Mouse (Mus musculus) embryonic fibroblast, embryonic 13.5 days (primary cell): Measurements from ENCODE around the gene Bysl.

Source experiments
- CTCF ChIP-seq: IDR thresholded peaks from 2 replicates; pipeline ENCODE4 v1.5.1; 2011; ENCODE audit warnings: mild to moderate bottlenecking, control low read depth, low read length, moderate library complexity, borderline replicate concordance; ENCODE audit not compliant: insufficient read depth
- POLR2A ChIP-seq: IDR thresholded peaks from 2 replicates; pipeline ENCODE4 v1.6.1; 2011; ENCODE audit warnings: low read depth, mild to moderate bottlenecking, control low read depth, low read length, moderate library complexity

DNA sequence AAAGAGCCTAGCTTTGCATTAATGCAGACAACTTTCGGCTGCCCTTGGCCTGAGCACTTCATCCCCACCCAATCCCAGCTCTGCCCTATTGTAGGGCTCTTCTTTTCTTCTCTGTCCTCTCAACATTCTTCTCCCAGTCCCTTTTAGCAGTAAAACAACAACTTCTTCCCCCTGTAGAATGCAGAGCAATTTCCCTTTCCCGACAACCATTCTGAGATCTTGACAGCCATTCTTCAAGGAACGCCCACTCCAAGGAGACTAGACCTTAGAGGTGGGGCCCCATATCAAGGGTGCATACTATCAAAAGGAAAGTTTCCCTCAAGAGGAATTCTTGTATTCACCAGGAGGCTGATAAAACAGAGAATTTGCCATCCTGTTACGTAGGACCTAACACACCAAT is 37.7 kb upstream of the Bysl start:
- TF ChIP-seq POLR2A (no peak), CTCF (no peak)
